Mouse (Mus musculus): Measurements from ENCODE around the gene Stx11.
A peak's percentile ranks its signal among the peaks of the same experiment; 100 is the strongest.

Stx11 gene

GRCm38 (mm10) chr10:12964151-12965075 lies at the start of gene Stx11:
Stx11 (minus strand) TSS chr10:12964298.
- DNase-seq: peak; percentile 9

GRCm38 (mm10) chr10:13008737-13009121 lies 44.6 kb upstream of the Stx11 start:
- DNase-seq: no peak

GRCm38 (mm10) chr10:13007876-13008736 lies 44.0 kb upstream of the Stx11 start:
- DNase-seq: peak; percentile 96

- no peak for DNase-seq
These were observed 40.9 kb upstream of the Stx11 start, which contains the start of gene Sf3b5 for GRCm38 (mm10) chr10:13005043-13005442. Sf3b5 (plus strand) TSS chr10:13005343.

GRCm38 (mm10) chr10:12996736-12997477 lies 32.8 kb upstream of the Stx11 start:
- DNase-seq: peak; percentile 64

GRCm38 (mm10) chr10:12993411-12994039 lies 29.4 kb upstream of the Stx11 start:
- no peak for DNase-seq

GRCm38 (mm10) chr10:12991953-12992352 lies 27.9 kb upstream of the Stx11 start:
- DNase-seq: no peak

- DNase-seq: no peak
These were observed 22.8 kb upstream of the Stx11 start for GRCm38 (mm10) chr10:12986943-12987342.

- DNase-seq: no peak
These were observed 22.4 kb upstream of the Stx11 start for GRCm38 (mm10) chr10:12986485-12986884.

- no peak for DNase-seq
These were observed 20.9 kb upstream of the Stx11 start for GRCm38 (mm10) chr10:12985028-12985427.

- DNase-seq: no peak
These were observed 19.4 kb upstream of the Stx11 start for GRCm38 (mm10) chr10:12983516-12983915.

GRCm38 (mm10) chr10:12981071-12981470 lies 17.0 kb upstream of the Stx11 start:
- DNase-seq: no peak

GRCm38 (mm10) chr10:12977787-12978212 lies 13.7 kb upstream of the Stx11 start:
- no peak for DNase-seq

GRCm38 (mm10) chr10:12976552-12976951 lies 12.5 kb upstream of the Stx11 start:
- no peak for DNase-seq

GRCm38 (mm10) chr10:12975957-12976356 lies 11.9 kb upstream of the Stx11 start:
- no peak for DNase-seq

GRCm38 (mm10) chr10:12975461-12975860 lies 11.4 kb upstream of the Stx11 start:
- DNase-seq: no peak

- DNase-seq: no peak
These were observed 10.5 kb upstream of the Stx11 start for GRCm38 (mm10) chr10:12974572-12974971.

GRCm38 (mm10) chr10:12965669-12966180 lies 1.6 kb upstream of the Stx11 start:
- DNase-seq: no peak

GRCm38 (mm10) chr10:12963362-12964147 lies 543 bp downstream of the Stx11 start:
- DNase-seq: peak; percentile 6

GRCm38 (mm10) chr10:12962238-12962637 lies 1.9 kb downstream of the Stx11 start:
- no peak for DNase-seq

GRCm38 (mm10) chr10:12961546-12961945 lies 2.6 kb downstream of the Stx11 start:
- no peak for DNase-seq
